Mouse (Mus musculus) heart, adult 11 months (tissue): Measurements from ENCODE around the gene Cobl.

Source experiments
- DNase-seq: peaks from one replicate; pipeline ENCODE4 v3.0.0; 2022

Gene Cobl

DNA sequence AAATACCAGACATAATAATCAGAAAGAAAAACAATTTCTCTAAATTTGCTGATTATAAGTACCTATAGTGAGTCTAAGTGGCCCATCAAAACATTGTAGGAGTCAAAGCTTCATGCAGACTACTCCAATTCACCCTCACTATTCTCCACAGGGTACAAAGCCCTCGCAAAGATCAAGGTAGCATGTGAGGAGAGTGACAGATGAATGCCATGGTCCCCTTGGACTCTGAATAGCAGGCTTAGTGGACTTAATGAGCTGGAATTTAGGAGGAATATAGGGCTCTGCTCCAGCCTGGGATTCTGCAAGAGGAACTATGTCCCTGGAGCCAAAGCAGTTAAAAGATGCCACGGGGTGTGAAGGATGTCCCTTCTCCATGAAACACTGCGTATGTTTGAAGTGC is 88.1 kb downstream of the Cobl start:
- DNase-seq, result no peak

DNA sequence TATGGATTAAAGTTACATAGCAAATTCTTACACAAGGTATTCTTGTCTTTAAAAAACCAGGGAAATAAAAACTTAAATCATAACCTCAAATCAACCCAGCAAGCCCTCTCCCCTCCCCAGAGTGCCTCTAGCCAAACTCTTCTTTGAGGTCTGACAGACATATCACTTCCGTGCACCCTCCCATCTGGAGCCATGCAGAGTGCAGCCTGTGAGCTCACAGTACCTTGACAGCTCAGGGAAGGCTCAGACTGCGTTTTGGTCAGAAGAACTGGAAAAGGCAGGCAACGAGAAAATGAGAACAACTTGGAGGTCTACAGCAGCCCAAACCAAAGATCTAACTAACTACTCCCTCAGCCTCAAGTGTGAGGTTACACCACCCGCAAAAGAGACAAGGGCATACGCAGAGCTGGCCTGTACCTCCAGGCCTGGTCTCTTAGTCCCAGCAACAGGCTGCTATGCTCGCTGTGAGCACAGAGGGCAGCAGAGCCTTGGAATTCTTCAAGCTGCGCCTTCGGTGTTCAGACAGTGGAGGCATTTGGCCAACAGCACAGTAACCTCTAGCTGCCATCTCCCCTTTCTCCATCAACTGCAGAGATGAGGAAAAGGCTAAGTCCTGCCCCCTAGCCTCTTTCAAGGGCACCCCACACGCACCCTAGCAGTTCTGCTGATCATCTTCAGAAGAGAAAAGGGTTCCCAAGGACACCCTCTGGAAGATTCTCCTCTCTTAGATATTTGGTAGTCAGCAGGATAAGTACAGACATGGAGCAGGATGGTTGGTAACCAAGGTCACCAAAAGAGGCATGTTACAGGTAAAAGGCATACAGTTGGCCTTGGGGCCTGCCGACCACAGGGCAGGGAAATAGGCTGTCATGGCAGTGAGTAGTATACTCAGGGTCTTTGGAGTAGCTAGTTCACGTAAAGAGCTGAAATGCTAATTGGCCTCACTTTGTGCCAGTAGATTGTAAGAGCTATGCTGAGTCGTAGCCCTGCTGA is 91.4 kb downstream of the Cobl start:
- DNase-seq, result peak; percentile 94

- DNase-seq, result no peak
Measured at GRCm38 (mm10) chr11:12370957-12371356, 93.8 kb downstream of the Cobl start.

GRCm38 (mm10) chr11:12367426-12368178 is 97.2 kb downstream of the Cobl start:
- DNase-seq, result peak; percentile 87

- DNase-seq, result peak; percentile 96
Measured at GRCm38 (mm10) chr11:12359336-12360000, 105.3 kb downstream of the Cobl start.

DNA sequence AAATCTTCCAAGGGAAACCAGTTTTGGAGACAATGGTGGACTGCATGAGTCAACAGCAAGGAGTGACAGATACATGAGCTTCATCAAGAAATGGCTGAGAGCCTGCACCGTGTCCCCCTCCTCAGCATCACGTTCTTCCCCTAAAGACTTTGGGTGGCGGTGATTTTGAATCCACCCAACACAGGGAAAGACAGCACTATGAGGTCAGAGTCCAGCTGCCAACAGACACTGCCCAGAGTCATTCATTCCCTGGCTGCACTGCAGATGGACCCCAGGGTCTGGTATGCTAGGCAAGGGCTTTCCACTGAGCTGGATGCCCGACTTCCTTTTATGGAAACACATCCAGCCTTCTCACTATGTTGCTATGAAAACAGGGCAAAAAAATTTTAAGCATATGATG is 106.2 kb downstream of the Cobl start:
- peak; percentile 88 for DNase-seq

- peak; percentile 94 for DNase-seq
Measured at GRCm38 (mm10) chr11:12355681-12356080, 109.1 kb downstream of the Cobl start.

- DNase-seq, result peak; percentile 19
Measured at GRCm38 (mm10) chr11:12350986-12351546, 113.7 kb downstream of the Cobl start.

GRCm38 (mm10) chr11:12350086-12350485 is 114.7 kb downstream of the Cobl start:
- DNase-seq, result no peak

GRCm38 (mm10) chr11:12346486-12346885 is 118.3 kb downstream of the Cobl start:
- peak; percentile 12 for DNase-seq

DNA sequence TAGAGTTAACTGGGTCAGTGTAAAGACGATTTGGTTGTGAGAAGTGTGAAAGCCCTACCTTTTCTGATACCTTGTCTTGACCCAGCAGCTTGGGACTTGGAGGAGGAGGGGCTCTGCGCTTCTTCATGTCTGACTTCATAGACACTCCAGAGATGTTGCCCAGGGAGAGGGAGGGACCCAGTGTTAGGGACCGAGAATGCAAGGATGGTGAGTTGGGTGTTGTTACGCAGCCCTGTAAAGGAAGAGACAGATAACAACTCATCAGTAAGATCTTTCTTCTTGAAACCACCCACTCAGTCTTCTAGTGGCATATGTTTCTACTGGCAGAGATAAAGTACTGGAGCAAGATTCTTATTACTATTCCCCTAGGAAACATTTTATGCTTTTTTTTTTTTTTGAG is 121.1 kb downstream of the Cobl start:
- DNase-seq, result peak; percentile 79

DNA sequence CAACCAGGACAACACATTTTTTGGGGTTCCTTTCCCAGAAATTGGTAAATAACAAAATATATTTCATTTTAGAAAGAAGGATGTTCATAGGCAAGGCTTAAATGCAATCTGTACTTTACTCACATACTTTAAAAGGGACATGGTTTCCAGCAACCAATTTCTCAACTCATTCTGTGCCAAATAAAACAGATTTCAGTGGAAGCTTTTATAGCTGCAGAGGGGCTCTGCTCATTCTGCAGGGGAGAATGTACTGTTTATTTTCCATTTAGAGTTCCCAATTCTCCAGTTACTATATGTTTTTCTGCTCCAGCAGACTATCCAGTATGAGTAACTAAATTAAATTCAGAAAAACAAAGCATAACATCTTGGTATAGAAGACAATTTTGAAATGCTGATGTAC is 124.1 kb downstream of the Cobl start:
- DNase-seq, result peak; percentile 10

- DNase-seq, result peak; percentile 99
Measured at GRCm38 (mm10) chr11:12336145-12336544, 128.6 kb downstream of the Cobl start.

DNA sequence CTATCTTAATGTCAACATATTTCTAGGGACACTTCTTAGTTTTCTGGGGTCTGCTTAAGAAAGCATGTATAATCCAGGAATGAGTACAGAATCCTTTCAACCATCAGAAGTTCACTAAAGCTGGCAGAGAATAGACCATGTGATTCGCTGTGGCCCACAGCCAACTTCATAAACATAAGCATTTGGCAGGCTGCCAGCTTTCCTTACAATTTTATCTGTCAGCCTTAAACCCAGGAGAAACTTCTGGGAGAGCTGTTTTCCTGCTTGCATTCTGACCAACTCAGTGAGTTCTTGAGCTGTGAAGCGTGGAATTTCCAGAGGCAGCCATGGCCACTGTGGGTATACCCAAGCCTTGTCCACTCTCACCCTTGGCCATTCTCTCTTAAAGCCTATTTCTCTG is 132.8 kb downstream of the Cobl start:
- DNase-seq, result peak; percentile 85

- DNase-seq, result peak; percentile 95
Measured at GRCm38 (mm10) chr11:12321445-12321844, 143.3 kb downstream of the Cobl start.

- no peak for DNase-seq
Measured at GRCm38 (mm10) chr11:12319318-12319717, 145.4 kb downstream of the Cobl start.

DNA sequence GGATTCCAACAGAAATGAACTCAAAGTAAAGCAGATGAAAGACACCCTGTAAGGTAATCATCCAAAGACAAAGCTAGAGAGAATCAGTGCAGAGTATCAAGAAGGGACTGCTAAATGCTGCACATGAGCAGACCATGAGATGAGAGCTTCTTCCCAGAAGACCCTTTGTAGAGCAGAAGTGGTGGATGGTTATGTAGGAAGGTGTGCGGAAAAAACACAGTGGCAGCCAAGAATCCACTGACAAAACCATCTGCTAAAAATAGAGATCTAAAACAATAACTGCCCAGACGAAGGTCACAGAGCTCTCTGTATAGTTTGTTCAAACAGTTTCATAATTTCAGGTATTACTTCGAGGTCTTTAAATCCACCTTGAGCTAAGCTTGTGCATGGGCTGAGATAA is 149.1 kb downstream of the Cobl start:
- DNase-seq, result peak; percentile 95

GRCm38 (mm10) chr11:12314278-12315043 is 150.3 kb downstream of the Cobl start:
- DNase-seq, result peak; percentile 96

DNA sequence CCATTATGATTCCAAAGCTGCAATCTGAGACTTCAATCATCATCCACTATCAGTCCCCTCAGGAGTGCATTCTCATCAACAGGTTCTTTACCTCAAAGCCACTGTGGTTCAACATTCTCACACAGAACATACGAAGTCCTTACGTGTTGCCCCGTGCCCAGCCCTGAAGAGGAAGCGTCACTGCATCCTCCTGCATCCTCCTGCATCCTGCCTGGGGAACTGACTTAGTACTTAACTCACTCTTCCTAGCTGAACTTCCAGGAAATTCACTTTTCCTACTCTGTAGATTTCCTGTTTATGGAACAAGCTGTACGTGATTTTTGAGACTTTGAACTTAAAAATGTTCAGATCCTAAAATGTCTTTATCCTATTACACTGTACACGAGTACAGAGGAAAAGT is 153.3 kb downstream of the Cobl start:
- DNase-seq, result peak; percentile 92

GRCm38 (mm10) chr11:12309423-12310023 is 155.2 kb downstream of the Cobl start:
- DNase-seq, result no peak

- no peak for DNase-seq
Measured at GRCm38 (mm10) chr11:12304879-12305278, 159.9 kb downstream of the Cobl start.
